Mouse (Mus musculus): ENCODE results near the gene Dok3.
"Not testable (repeated sequence)": the region's sequence is repeated elsewhere in the genome, so short reads cannot be mapped to it uniquely, and the experiment has no call there.

Gene Dok3

GRCm38 (mm10) chr13:55529198-55529915 lies at the start of gene Dok3:
Gene Dok3 (minus strand): TSS chr13:55529296.
- DNase-seq (ENCODE audit: low spot score), result no peak

GRCm38 (mm10) chr13:55578086-55578485 lies 49.0 kb upstream of the Dok3 start:
- no peak for DNase-seq (ENCODE audit: low spot score)

- not testable (repeated sequence) for DNase-seq (ENCODE audit: low spot score)
These were observed 47.8 kb upstream of the Dok3 start for GRCm38 (mm10) chr13:55576872-55577271.

DNA sequence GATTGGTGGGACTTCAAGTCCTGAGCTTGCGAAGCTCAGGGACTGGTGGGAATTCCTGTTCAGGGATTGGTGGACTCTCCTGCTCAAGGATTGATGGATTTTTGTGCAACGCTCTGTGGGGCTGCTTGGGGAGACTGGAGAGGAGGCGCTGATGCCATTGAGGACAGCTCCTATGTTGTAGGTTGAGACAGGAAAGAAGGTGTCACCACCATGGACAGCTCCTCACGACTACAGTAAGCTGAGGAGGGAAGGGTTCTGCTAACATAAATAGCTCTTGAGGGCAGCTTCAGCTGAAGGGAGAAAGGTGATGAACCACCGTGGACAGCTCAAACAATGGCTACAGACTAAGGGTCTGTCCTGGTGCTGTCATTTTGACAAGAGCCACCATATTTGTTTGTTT lies 46.8 kb upstream of the Dok3 start:
- no peak for DNase-seq (ENCODE audit: low spot score)

DNA sequence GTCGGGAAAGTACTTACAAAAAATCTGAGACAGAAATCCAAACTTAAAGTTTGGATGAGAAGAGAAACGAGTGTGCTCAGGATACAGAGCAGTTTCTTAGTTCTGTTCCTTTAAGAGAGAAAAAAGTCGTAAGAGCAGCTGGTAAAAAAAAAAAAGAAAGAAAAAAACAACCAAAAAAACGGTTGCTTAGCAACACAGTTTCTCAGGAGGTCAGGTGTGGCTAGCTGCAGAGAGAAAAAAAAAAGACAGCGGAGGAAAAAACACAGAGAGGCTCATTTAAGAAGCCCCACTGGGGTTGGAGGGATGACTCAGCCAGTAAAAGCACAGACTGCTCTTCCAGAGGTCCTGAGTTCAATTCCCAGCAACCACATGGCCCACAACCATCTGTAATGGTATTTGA lies 45.2 kb upstream of the Dok3 start:
- DNase-seq (ENCODE audit: low spot score), result no peak

DNA sequence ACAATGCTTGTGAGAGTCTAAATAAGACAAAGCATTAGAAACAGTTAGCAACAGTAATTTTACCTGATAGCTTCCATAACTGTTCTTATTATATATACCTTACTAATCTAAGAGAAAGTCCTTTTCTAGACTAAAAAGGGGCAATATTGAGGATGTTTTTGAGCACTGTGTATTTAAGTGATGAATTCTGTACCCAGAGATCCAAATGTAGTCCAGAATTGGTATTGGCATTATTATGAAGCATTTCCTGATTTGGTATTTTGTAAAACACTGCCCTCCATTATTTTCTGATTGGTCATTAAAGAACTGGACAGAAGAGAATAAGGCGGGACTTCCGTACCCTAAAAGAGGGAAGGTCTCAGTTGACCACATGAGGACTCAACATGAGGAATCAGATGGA lies 44.3 kb upstream of the Dok3 start, which contains the start of gene Tmed9:
Gene Tmed9, plus strand, starts transcription at position 301 of the 400 bp plus-strand sequence.
- no peak for DNase-seq (ENCODE audit: low spot score)

DNA sequence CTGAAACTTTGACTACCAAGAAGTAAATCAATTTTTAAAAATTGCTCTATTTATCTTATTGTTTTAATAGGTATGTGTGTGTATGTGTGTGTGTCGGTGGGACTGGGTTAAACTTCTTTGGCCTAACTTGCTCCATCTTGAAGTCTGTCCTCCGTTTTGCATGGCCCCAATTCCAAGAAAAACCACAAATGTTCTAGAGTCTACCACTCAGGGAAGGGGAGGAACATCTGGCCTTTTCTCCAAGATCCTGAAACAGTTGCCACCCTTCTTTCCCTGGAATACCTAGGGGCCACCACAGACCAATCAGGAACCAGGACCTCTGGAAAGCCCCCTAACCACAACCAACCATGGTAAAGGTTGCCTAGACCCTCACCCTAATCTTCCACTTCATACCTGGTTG lies 42.9 kb upstream of the Dok3 start:
- DNase-seq (ENCODE audit: low spot score), result no peak

GRCm38 (mm10) chr13:55571027-55571751 lies 42.1 kb upstream of the Dok3 start, which contains the start of gene Fam193b:
Gene Fam193b (minus strand): TSS chr13:55571120.
- peak; percentile 95 for DNase-seq (ENCODE audit: low spot score)

DNA sequence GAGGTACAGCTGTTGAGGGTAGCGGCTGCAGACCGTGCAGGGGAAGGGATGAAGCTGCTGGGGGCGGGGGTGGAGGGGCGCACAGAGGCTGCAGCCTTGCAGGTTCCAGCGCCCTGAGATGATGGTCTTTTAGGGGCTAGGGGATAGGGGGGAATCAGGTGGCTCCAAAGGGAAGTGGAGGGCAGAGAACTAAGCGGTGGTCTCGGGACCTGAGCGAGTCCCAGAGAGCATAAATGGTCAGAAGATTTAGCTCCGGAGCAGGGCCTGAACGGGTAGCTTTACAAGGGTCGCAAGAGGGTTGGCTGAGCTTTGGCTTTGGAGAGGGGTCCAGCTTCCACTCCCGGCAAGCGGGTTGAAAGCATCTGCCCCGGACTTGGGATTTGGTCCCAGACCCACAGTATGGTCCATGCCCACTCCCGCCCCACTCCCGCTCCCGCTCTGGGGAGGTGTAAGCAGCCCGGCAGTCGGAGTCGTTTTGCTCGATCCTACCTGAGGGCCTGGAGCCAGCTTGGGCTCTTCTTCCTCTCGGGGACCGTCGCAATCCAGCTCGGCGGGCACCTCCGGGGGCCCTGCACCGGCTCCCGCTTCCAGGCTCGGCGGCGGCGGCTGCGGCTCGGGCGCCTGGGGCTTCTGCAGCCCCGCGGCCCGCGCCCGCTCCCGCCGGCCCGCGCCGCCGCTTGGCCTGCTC lies 41.3 kb upstream of the Dok3 start:
- DNase-seq (ENCODE audit: low spot score), result peak; percentile 55

DNA sequence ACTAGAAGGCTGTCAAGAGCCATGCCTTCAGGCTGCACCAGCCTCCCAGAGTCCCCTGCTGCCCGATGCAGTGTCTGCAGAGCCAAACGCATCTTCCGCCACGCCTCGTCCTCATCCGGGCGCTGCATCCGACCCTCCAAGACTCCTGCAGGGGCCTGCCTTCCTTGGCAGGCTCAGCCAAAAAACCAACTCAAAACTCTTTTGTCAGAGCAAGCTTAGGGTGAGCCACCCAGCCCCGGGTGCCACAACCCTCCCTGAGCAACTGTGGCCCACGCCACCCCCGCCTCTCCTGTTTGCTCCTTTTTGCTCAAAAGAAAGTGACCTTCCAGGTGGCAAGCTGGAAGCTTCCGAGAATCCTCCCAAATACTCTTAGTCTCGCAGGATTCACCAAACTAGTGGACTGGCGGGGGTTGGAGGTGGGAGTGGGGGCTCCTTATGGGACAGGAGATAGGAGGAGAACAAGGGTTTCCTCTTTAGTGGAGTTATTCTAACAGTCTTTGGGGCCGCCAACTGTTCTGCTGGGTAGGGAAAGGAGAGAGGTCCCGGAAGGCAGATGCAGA lies 40.7 kb upstream of the Dok3 start:
- no peak for DNase-seq (ENCODE audit: low spot score)

GRCm38 (mm10) chr13:55568524-55568923 lies 39.4 kb upstream of the Dok3 start:
- DNase-seq (ENCODE audit: low spot score), result not testable (repeated sequence)

- DNase-seq (ENCODE audit: low spot score), result no peak
These were observed 38.9 kb upstream of the Dok3 start for GRCm38 (mm10) chr13:55567949-55568348.

DNA sequence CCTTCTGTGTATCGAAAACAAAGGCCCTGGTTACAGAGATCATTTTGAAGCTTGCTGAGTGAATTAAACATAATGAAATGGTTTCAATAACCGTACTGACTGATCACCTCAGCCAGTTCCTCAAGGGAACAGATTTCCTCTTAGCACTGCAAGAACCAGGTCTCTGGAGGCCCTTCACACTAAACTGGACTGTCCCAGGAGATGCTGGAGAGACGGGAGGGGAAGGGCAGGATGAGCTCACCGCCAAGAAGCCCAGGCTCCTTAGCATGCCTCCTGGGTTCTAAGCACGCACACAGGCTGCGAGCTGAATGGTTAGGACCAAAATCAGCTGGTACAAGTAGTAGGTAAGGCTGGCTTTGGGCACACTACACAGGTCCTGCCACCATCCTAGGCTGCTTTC lies 37.9 kb upstream of the Dok3 start:
- no peak for DNase-seq (ENCODE audit: low spot score)

GRCm38 (mm10) chr13:55563266-55563879 lies 34.3 kb upstream of the Dok3 start:
- DNase-seq (ENCODE audit: low spot score), result no peak

- no peak for DNase-seq (ENCODE audit: low spot score)
These were observed 28.4 kb upstream of the Dok3 start for GRCm38 (mm10) chr13:55557499-55557898.

GRCm38 (mm10) chr13:55555921-55556320 lies 26.8 kb upstream of the Dok3 start:
- DNase-seq (ENCODE audit: low spot score), result no peak

GRCm38 (mm10) chr13:55549061-55549460 lies 20.0 kb upstream of the Dok3 start:
- DNase-seq (ENCODE audit: low spot score), result no peak

GRCm38 (mm10) chr13:55548426-55548825 lies 19.3 kb upstream of the Dok3 start:
- DNase-seq (ENCODE audit: low spot score), result no peak

DNA sequence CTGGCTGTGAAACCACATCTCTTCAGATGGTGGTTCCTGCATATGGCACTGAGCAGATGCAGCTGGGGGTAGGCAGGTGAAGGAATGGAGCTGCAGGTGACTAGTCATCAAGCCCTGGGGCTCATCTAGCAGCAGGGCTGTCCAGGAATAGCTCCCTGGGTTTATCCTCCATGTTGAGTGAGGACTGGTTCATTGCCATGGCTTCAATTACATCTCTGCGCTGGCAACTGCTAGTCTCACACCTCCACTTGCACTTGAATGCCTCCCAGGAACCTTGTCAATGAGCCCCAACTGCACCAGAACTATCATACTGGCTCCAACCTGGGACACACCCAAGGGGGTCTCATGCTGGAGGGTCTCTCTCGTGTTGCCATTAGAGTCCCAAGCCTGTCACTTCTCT lies 18.8 kb upstream of the Dok3 start:
- no peak for DNase-seq (ENCODE audit: low spot score)

DNA sequence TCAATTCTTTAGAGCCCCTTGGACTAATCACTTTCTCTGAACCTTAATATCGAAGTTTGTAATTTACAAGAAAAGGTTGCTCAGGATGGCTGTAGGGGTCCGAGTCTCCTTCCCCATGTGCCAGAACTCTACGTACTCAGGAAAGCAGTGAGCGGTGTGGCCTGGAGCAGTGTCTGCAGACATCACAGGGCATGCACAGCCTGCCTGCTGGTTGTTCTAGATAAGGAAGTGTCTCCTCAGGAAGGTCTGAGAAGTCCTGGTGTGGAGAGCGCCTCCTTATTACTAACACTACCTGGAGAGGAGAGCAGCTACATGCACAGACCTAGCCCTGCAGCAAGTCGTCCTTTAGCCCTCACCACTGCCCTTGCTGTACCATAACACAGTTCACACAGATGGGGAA lies 15.7 kb upstream of the Dok3 start:
- no peak for DNase-seq (ENCODE audit: low spot score)

DNA sequence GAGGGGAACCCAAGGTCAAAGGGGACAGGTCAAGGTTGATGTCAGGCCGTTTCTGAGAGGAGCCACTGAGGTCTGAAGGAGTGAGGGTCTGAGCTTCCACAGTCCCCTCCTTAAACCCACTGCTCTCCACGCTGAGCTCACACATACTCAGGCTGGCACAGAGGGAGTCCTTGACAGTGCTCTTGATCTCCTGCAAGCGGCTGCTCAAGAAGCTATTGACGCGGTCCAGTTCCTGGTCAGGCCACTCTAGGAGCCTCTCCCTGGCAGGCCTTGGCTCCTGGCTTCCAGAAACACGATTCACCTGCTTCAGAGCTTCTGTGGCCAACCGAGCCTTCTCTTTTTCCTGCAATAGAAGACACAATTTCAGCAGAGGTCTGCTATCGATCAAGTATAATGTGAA lies 14.4 kb upstream of the Dok3 start:
- DNase-seq (ENCODE audit: low spot score), result no peak

DNA sequence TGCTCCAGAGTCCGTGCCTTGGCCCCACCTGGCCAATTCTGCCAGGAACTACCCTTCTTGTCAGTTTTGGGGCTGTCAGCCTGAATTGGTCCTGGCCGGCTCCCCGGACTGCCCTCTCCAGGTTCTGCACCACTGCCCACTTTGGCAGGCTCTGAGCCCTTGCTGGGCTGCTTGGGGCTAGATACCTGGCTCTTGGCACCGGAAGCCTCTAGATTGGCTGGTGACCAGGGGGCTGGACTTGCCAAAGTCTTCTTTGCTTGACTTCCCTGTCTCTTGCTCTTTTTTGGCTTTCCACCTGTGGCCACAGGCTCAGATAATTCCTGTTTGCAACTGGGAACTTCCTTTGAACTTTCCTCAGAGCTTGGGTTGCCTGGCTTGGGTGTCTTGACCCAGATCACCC lies 13.8 kb upstream of the Dok3 start:
- DNase-seq (ENCODE audit: low spot score), result no peak

Data from testis, postnatal 14 days (tissue).